Mouse (Mus musculus): ENCODE results near the gene Lmo2. TPM values are rescaled to one million over a fixed set of nuclear protein-coding genes. Genes with fewer than 3 reads are reported as not detected.

Gene Lmo2
- total and polyA plus RNA-seq, 3 experiments = 43.3 to 108 (median 63.6) TPM

GRCm38 (mm10) chr2:104028139-104028723, 70.4 kb downstream of the Lmo2 start, which contains the start of gene 4931422A03Rik:
Gene 4931422A03Rik (minus strand): TSS chr2:104028361.
- peaks cover 3% of the 10 kb centered on the region for H3K27me3 ChIP-seq (replicated peaks)
- H3K27ac ChIP-seq (ENCODE audit: insufficient read depth, low read depth) = peak within 1 kb of the TSS; percentile 25; the same call in 1 of the 2 replicates
- peak; percentile 29 for DNase-seq (ENCODE audit: extremely low read depth)
- H3K4me1 ChIP-seq (ENCODE audit: control insufficient read depth in 1 of 2, insufficient read depth in 2 of 2) = peaks cover 3 to 30% of the 10 kb centered on the region in 2 experiments; a peak in 2 of 4 replicates
- TF ChIP-seq MXI1 (IDR thresholded peaks at IDR 0.05; ENCODE audit: low read depth, low read length) (0 out of 2 replicates have a peak, but pooled peaks have one; percentile 7), IRF4 (IDR thresholded peaks at IDR 0.05; ENCODE audit: low read depth, low read length) (no peak), CTCF (conservative IDR thresholded peaks at IDR 0.05 in 1 of 2, IDR thresholded peaks at IDR 0.05 in 1 of 2; ENCODE audit: low read depth in 2 of 2, low read length in 2 of 2) (no peak), CHD2 (IDR thresholded peaks at IDR 0.05; ENCODE audit: low read length) (no peak), ZKSCAN1 (IDR thresholded peaks at IDR 0.05; ENCODE audit: borderline replicate concordance, low read depth, low read length) (no peak), BHLHE40 (IDR thresholded peaks at IDR 0.05; ENCODE audit: low read depth, low read length) (0 out of 2 replicates have a peak, but pooled peaks have one; percentile 15), SMC3 (IDR thresholded peaks at IDR 0.05; ENCODE audit: low read depth, low read length) (no peak), HCFC1 (IDR thresholded peaks at IDR 0.05; ENCODE audit: low read depth, low read length) (no peak), MEF2A (IDR thresholded peaks at IDR 0.05; ENCODE audit: borderline replicate concordance, low read depth, low read length) (no peak), UBTF (IDR thresholded peaks at IDR 0.05; ENCODE audit: low read depth, low read length) (no peak)
- H3K4me3 ChIP-seq (replicated peaks in 1 of 3; ENCODE audit: low read depth in 2 of 3, low read length in 2 of 3, poor library complexity in 1 of 3) = peak within 1 kb of the TSS; percentile 95 to 99 (median 99)
- H3K79me2 ChIP-seq (replicated peaks; ENCODE audit: control insufficient read depth, extremely low read depth, insufficient read depth, poor library complexity, severe bottlenecking) = peaks cover 14% of the 10 kb centered on the region
- peaks cover 3% of the 10 kb centered on the region for H3K9me3 ChIP-seq (replicated peaks; ENCODE audit: low read length)
- peaks cover 4 to 21% of the 10 kb centered on the region in 2 experiments for H3K36me3 ChIP-seq (replicated peaks in 1 of 2; ENCODE audit: control insufficient read depth in 1 of 2, insufficient read depth in 1 of 2, low read length in 1 of 2)
- H3K4me2 ChIP-seq (ENCODE audit: insufficient read depth, low read depth, poor library complexity, severe bottlenecking) = peak within 1 kb of the TSS; percentile 99
- peak within 1 kb of the TSS; percentile 82 for H3K9ac ChIP-seq (ENCODE audit: insufficient read depth, low read depth)
- in situ Hi-C loops (cut with MboI; ENCODE audit: low pct_ligation_motif_present, low pct_unique_long_range_greater_than_20kb, low sequenced_read_pairs) = loop anchor here (25.0 kb wide), 1 partner anchor 559 kb away; the partner anchor contains the start of gene Cstf3
- dilution Hi-C loops (cut with MboI; ENCODE audit: extremely low pct_ligation_motif_present, extremely low pct_unique_long_range_greater_than_20kb, low sequenced_read_pairs) = no loop called here

- H3K36me3 ChIP-seq (replicated peaks in 1 of 2; ENCODE audit: control insufficient read depth in 1 of 2, insufficient read depth in 1 of 2, low read length in 1 of 2) = peaks cover 5 to 28% of the 10 kb centered on the region in 2 experiments
- H3K9me3 ChIP-seq (replicated peaks; ENCODE audit: low read length) = peaks cover under 1% of the 10 kb centered on the region
- no peak for DNase-seq (ENCODE audit: extremely low read depth)
- H3K27me3 ChIP-seq (replicated peaks) = peaks cover 3% of the 10 kb centered on the region
- H3K4me2 ChIP-seq (ENCODE audit: insufficient read depth, low read depth, poor library complexity, severe bottlenecking) = peak overlapping the region; percentile 96
- H3K9ac ChIP-seq (ENCODE audit: insufficient read depth, low read depth) = peak overlapping the region; percentile 82
- dilution Hi-C loops (cut with MboI; ENCODE audit: extremely low pct_ligation_motif_present, extremely low pct_unique_long_range_greater_than_20kb, low sequenced_read_pairs) (no loop called here), in situ Hi-C loops (cut with MboI; ENCODE audit: low pct_ligation_motif_present, low pct_unique_long_range_greater_than_20kb, low sequenced_read_pairs) (loop anchor here (25.0 kb wide), 1 partner anchor 558 kb away; the partner anchor contains the start of gene Cstf3)
- H3K79me2 ChIP-seq (replicated peaks; ENCODE audit: control insufficient read depth, extremely low read depth, insufficient read depth, poor library complexity, severe bottlenecking) = peaks cover 14% of the 10 kb centered on the region
- H3K4me3 ChIP-seq (replicated peaks in 1 of 3; ENCODE audit: low read depth in 2 of 3, low read length in 2 of 3, poor library complexity in 1 of 3) = peak overlapping the region in 2 of 3 experiments; percentile 95 to 99
- no peak overlapping the region for H3K27ac ChIP-seq (ENCODE audit: insufficient read depth, low read depth)
- H3K4me1 ChIP-seq (ENCODE audit: control insufficient read depth in 1 of 2, insufficient read depth in 2 of 2) = peaks cover 3 to 27% of the 10 kb centered on the region in 2 experiments; a peak in 2 of 4 replicates
- TF ChIP-seq MAZ (IDR thresholded peaks at IDR 0.05; ENCODE audit: low read depth, low read length) = no peak
- no peak for TF ChIP-seq ETS1 (conservative IDR thresholded peaks at IDR 0.05; ENCODE audit: low read depth, low read length)
- no peak for TF ChIP-seq BHLHE40 (IDR thresholded peaks at IDR 0.05; ENCODE audit: low read depth, low read length)
- no peak for TF ChIP-seq SIN3A (IDR thresholded peaks at IDR 0.05; ENCODE audit: low read length)
- no peak for TF ChIP-seq ZKSCAN1 (IDR thresholded peaks at IDR 0.05; ENCODE audit: borderline replicate concordance, low read depth, low read length)
These were observed 71.3 kb downstream of the Lmo2 start for GRCm38 (mm10) chr2:104029074-104029473.
